Mouse (Mus musculus): ENCODE data around the gene Alg5. TPM values are rescaled to one million over a fixed set of nuclear protein-coding genes. Genes with fewer than 3 reads are reported as not detected.
"Not testable (repeated sequence)": the region's sequence is repeated elsewhere in the genome, so short reads cannot be mapped to it uniquely, and the experiment has no call there.

The Alg5 gene
- polyA plus RNA-seq, 1 experiment from 2014 or later: 45.1 TPM

DNA sequence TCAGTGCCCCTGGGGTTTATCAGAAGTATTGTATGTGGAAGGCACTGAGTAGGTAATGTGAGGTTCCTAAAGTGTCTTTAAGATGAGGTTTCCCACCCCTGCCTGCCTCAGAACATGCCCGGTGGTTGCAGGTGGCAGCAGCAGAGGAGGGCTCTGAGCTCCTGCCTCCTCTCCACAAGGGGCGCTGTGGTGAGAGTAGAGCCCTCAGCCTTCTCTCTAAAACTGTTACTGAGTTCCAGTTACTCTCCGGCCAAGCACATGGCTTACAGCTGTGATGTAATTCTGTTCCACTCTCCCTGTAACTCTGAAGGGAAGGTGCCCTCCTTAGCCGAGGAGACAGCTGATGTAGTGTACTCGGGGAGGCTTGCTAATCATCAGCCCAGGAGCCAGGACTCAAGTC is 10.5 kb downstream of the Alg5 start:
- H3K4me3 ChIP-seq: no peak overlapping the region
- WGBS: 51% methylated on average over 5 of the region's 5 CpGs
- H3K36me3 ChIP-seq: peaks cover 96% of the 10 kb centered on the region
- no peak for ATAC-seq (ENCODE audit: insufficient number of reproducible peaks, insufficient read depth, low FRiP score, low TSS enrichment)
- no peak overlapping the region for H3K27ac ChIP-seq
- H3K4me1 ChIP-seq: no peaks in the 10 kb centered on the region
- H3K27me3 ChIP-seq: no peaks in the 10 kb centered on the region
- H3K9me3 ChIP-seq: no peaks in the 10 kb centered on the region
- H3K4me2 ChIP-seq (replicated peaks): no peak overlapping the region
- no peak overlapping the region for H3K9ac ChIP-seq

- H3K27me3 ChIP-seq: no peaks in the 10 kb centered on the region
- H3K4me3 ChIP-seq: no peak overlapping the region
- no peak overlapping the region for H3K27ac ChIP-seq
- no peak overlapping the region for H3K9ac ChIP-seq
- H3K36me3 ChIP-seq: peaks cover 39% of the 10 kb centered on the region
- H3K4me1 ChIP-seq: peaks cover 19% of the 10 kb centered on the region
- ATAC-seq (ENCODE audit: insufficient number of reproducible peaks, insufficient read depth, low FRiP score, low TSS enrichment): no peak
- no peak overlapping the region for H3K4me2 ChIP-seq (replicated peaks)
- 80% methylated on average over 4 of the region's 4 CpGs for WGBS
- H3K9me3 ChIP-seq: no peaks in the 10 kb centered on the region
Measured at GRCm38 (mm10) chr3:54753411-54753810, 18.1 kb downstream of the Alg5 start.

DNA sequence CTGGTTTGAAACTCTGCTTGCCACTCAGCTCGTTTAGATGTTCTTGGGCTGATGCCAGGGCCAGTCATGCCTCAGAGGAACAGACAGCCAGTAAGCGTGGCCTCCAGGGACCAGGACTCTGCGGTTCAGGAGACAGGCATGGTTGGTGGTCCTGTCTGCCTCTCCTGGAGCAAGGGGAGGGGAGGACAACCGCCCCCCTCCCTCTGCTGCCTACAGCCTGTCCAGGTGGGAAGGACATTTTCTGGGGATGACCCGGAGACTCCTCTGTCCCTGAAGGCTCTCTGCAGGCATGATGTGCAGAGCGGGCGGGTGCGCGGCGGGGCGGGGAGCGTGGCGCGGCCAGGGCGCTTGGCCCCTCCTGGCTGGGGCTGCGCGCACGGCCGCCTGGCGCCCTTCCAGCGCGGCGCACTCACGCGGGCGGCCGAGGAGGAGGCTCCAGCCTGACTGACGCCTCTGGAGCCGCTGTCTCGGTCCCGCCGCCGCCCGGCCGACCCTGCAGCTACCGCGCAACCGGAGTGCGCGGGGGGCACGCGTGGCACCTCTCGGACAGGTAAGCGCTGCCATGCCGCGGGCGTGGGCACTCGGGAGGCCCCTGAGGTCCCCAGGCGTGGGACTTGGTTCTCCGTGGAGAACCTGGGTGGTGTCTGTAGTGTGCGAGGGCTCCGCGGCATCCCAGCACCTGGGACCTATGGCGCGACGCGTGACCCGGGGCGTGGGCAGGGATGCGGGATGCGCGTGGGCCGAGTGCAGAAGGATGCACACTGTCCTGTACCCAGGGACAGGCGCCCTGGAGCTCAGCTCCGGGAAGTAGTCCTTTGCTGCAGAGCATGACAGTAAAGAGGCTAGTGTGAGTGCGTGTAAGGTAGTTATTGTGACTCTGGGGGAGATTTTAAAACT is 20.1 kb downstream of the Alg5 start, which contains the start of gene Smad9:
Smad9 (plus strand) TSS at position 438 of the 897 bp plus-strand sequence.
- Histone ChIP-seq H3K9ac (peak within 1 kb of the TSS; percentile 71), H3K9me3 (no peaks in the 10 kb centered on the region), H3K4me3 (peak within 1 kb of the TSS; percentile 66), H3K4me1 (peaks cover 19% of the 10 kb centered on the region), H3K36me3 (peaks cover 21% of the 10 kb centered on the region), H3K27ac (peak within 1 kb of the TSS; percentile 80), H3K27me3 (no peaks in the 10 kb centered on the region), H3K4me2 (replicated peaks) (peak within 1 kb of the TSS; percentile 95)
- under 1% methylated on average over 63 of the region's 66 CpGs for WGBS
- ATAC-seq (ENCODE audit: insufficient number of reproducible peaks, insufficient read depth, low FRiP score, low TSS enrichment): peak; percentile 83

- peak overlapping the region; percentile 71 for H3K9ac ChIP-seq
Measured at GRCm38 (mm10) chr3:54756058-54756457, 20.7 kb downstream of the Alg5 start.

DNA sequence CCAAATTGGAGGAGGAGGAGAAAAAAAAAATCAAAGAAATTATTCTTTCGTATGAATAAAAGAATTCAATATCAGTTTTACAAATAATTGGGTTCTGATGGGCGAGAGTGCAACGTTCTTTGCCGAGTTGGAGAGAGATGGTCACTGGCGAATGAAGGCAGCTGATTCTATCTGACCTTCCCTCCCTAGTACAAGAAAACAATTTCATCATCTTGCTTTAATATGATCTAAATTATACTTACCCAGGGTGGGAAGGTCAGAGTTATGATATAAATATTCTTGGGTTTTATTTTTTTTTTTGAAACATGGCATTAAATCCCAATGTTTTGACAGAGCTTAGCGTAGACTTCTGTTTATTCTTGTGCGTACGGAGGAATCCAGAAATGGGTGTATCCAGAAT is 22.1 kb downstream of the Alg5 start:
- no peak overlapping the region for H3K4me3 ChIP-seq
- H3K9me3 ChIP-seq: no peaks in the 10 kb centered on the region
- no peaks in the 10 kb centered on the region for H3K27me3 ChIP-seq
- peaks cover 19% of the 10 kb centered on the region for H3K4me1 ChIP-seq
- no peak overlapping the region; the same call in 1 of the 2 replicates for H3K4me2 ChIP-seq (replicated peaks)
- H3K9ac ChIP-seq: no peak overlapping the region
- ATAC-seq (ENCODE audit: insufficient number of reproducible peaks, insufficient read depth, low FRiP score, low TSS enrichment): no peak
- peaks cover 1% of the 10 kb centered on the region; the same call in 1 of the 2 replicates for H3K36me3 ChIP-seq
- no peak overlapping the region for H3K27ac ChIP-seq
- 74% methylated on average over 8 of the region's 8 CpGs for WGBS

More at GRCm38 (mm10) chr3:54756058-54756457, 20.7 kb downstream of the Alg5 start:
- Histone ChIP-seq H3K27me3 (no peaks in the 10 kb centered on the region), H3K4me2 (replicated peaks) (peak overlapping the region; percentile 95), H3K9me3 (no peaks in the 10 kb centered on the region), H3K4me3 (peak overlapping the region; percentile 66), H3K4me1 (peaks cover 19% of the 10 kb centered on the region), H3K36me3 (peaks cover 15% of the 10 kb centered on the region), H3K27ac (peak overlapping the region; percentile 80)
- WGBS: under 1% methylated on average over 11 of the region's 11 CpGs
- ATAC-seq (ENCODE audit: insufficient number of reproducible peaks, insufficient read depth, low FRiP score, low TSS enrichment): no peak; the same call in 1 of the 2 replicates

DNA sequence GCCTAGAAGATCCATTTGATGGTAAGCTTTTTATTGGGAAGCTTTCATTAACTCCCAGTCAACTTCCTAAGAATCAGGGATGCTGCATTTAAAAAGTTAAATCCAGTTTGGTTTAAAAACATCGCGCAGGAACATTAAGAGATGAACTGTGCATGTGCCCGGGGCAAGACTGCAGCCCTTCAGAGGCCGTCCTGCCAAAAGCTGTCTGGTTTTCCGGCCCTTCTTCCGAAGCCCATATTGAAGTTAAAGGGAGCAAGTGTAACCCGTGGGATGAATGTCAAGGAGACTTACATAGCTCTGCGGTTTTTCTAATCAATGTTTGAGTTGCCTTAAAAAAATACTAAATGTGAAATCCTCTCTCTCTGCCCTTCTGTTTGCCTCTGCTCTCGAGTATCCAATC is 23.9 kb downstream of the Alg5 start:
- 70% methylated on average over 9 of the region's 9 CpGs for WGBS
- Histone ChIP-seq H3K27me3 (no peaks in the 10 kb centered on the region), H3K36me3 (no peaks in the 10 kb centered on the region), H3K4me3 (no peak overlapping the region), H3K9me3 (no peaks in the 10 kb centered on the region), H3K9ac (no peak overlapping the region), H3K4me2 (replicated peaks) (no peak overlapping the region), H3K4me1 (peaks cover 23% of the 10 kb centered on the region), H3K27ac (no peak overlapping the region)
- ATAC-seq (ENCODE audit: insufficient number of reproducible peaks, insufficient read depth, low FRiP score, low TSS enrichment): no peak

DNA sequence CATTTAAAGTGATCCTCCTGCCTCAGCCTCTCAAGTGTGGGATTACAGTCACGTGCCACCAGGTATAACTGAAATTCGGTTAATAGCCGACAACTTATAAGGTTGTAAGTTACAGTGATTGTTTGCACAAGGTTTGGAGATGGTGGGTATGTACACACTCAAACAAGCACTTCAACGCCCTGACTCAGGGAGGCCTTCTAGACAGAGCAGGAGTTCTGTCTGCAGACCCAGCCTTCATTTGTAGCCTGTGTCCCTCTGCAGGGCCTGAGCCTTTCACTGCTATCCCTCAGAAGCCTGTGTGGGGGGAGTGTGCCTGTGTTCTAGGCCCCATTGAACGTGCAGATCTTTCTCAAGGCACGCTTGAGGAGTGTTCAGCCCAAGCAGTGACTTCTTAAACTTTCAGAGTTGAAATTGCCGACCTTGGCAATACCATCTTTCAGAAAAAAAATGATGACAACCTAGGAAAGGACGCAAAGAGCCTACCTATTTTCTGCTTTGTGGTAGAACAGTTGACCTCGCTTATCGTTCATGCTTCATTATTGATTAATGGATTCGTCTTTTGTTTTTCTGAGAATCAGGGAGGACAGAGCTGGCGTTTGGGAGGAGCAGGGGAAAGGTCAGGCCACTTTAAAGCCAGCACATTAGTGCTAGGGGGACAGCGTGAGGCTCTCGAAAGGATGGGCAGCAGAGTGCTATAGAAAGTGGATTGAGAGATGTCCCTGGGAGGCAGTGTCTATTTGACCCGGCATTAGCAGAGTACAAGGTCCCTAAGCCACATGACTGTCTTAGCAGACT is 25.2 kb downstream of the Alg5 start:
- peaks cover 16% of the 10 kb centered on the region for H3K4me1 ChIP-seq
- no peak overlapping the region for H3K9ac ChIP-seq
- no peaks in the 10 kb centered on the region for H3K27me3 ChIP-seq
- no peak for ATAC-seq (ENCODE audit: insufficient number of reproducible peaks, insufficient read depth, low FRiP score, low TSS enrichment)
- WGBS: 67% methylated on average over 15 of the region's 15 CpGs
- H3K36me3 ChIP-seq: no peaks in the 10 kb centered on the region
- H3K27ac ChIP-seq: no peak overlapping the region
- no peak overlapping the region for H3K4me2 ChIP-seq (replicated peaks)
- no peak overlapping the region for H3K4me3 ChIP-seq
- no peaks in the 10 kb centered on the region for H3K9me3 ChIP-seq

DNA sequence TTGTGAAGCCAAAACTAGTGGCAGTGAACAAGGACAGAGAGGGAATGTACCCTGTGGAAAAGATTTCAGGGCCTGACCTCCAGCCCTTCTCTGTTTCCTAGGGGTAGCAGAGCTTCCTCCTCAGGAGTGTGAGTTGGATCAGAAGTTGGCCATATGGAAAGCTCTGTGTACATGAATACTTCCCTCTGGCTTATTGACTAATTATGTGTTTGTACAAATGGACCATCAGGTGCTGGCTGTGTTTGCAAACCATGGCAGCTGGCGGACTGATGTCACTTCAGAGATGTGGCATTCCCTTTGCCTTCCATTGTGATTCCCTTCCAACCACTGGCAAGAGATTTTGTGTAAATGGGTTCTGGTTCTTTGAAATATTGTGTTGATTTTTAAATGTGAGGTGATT is 25.9 kb downstream of the Alg5 start:
- H3K27me3 ChIP-seq: no peaks in the 10 kb centered on the region

DNA sequence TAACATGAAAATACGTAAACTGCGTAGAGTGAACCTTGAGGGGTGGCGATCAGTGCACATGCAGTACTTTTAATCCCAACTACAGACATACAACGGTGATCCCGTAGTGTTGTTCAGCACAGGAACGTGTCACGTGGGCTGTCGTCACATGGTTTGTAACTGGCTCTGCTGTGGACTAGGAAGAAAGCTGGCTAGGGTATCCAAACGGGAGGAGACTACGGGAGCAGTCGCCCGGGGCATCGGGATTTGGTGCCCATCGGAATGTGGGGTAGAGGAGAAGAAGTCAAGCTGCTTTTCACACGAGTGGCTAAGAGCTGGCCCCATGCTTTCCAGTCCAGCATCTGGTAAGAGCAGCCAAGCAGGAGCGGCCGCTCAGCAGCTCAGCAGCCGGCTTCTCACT is 29.1 kb downstream of the Alg5 start:
- H3K4me1 ChIP-seq: 0 out of 2 replicates have a peak, but pooled peaks cover 5% of the 10 kb centered on the region
- WGBS: 56% methylated on average over 18 of the region's 18 CpGs
- H3K27ac ChIP-seq: no peak overlapping the region
- no peak overlapping the region for H3K4me3 ChIP-seq
- H3K4me2 ChIP-seq (replicated peaks): peak overlapping the region; percentile 32
- H3K27me3 ChIP-seq: no peaks in the 10 kb centered on the region
- H3K36me3 ChIP-seq: no peaks in the 10 kb centered on the region
- no peak for ATAC-seq (ENCODE audit: insufficient number of reproducible peaks, insufficient read depth, low FRiP score, low TSS enrichment)
- H3K9ac ChIP-seq: no peak overlapping the region
- H3K9me3 ChIP-seq: no peaks in the 10 kb centered on the region

More for the DNA sequence above, 25.9 kb downstream of the Alg5 start:
- Histone ChIP-seq H3K9ac (no peak overlapping the region), H3K9me3 (no peaks in the 10 kb centered on the region), H3K4me2 (replicated peaks) (no peak overlapping the region), H3K4me3 (no peak overlapping the region), H3K36me3 (no peaks in the 10 kb centered on the region), H3K27ac (no peak overlapping the region), H3K4me1 (peaks cover 10% of the 10 kb centered on the region)
- 81% methylated on average over 1 of the region's 1 CpGs for WGBS
- ATAC-seq (ENCODE audit: insufficient number of reproducible peaks, insufficient read depth, low FRiP score, low TSS enrichment): no peak

- H3K4me1 ChIP-seq; H3K9ac ChIP-seq; H3K27ac ChIP-seq; H3K36me3 ChIP-seq; H3K4me2 ChIP-seq (replicated peaks); H3K9me3 ChIP-seq; H3K27me3 ChIP-seq; H3K4me3 ChIP-seq; ATAC-seq (ENCODE audit: insufficient number of reproducible peaks, insufficient read depth, low FRiP score, low TSS enrichment): not testable (repeated sequence)
- WGBS: 84% methylated on average over 6 of the region's 6 CpGs
Measured at GRCm38 (mm10) chr3:54765521-54765920, 30.2 kb downstream of the Alg5 start.

DNA sequence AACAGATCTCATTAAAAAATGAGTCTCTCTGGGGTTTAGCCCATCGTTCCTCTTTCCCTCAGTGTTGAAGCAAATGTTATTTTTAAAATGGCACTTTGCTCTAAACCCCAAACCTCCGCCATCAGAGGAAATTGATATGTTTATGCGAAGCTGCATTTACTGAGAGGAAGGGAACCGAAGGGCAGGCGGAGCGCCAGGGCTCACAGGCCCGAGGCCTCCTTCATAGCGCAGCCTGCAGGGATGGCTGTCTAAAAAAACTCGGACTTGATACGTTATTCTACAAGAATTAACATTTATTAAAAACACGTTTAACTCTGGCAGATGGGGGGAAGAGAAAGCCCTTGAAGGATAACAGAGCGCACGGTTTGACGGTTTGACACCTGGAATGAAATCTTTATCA is 30.7 kb downstream of the Alg5 start:
- no peak for ATAC-seq (ENCODE audit: insufficient number of reproducible peaks, insufficient read depth, low FRiP score, low TSS enrichment)
- 59% methylated on average over 14 of the region's 14 CpGs for whole genome bisulfite sequencing
- no peaks in the 10 kb centered on the region for H3K27me3 ChIP-seq
- no peaks in the 10 kb centered on the region for H3K36me3 ChIP-seq
- no peaks in the 10 kb centered on the region for H3K9me3 ChIP-seq
- no peak overlapping the region for H3K4me3 ChIP-seq
- H3K4me2 ChIP-seq (replicated peaks): no peak overlapping the region
- no peak overlapping the region for H3K27ac ChIP-seq
- 0 out of 2 replicates have a peak, but pooled peaks cover 5% of the 10 kb centered on the region for H3K4me1 ChIP-seq
- no peak overlapping the region for H3K9ac ChIP-seq
